Mouse (Mus musculus): ENCODE measurements around the gene Cdkn2c.

DNA sequence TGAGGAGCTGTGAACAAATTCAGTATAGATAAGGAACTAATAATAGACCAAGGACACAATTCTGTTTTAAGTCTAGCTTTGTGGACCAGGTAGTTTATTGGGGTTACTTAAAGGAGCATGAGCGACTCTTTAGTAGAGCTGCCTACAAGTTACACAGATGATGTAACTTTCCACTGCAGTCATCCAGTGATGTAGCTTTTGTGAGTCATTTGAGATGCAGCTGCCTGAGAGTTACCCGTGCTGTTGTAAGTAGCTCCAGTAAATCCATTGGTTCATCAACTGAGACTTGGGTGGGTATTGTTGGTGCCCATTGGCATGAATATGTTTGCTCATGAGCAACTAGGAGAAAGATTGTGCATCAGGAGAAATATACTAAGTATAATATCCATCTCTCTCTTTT lies 38.4 kb upstream of the Cdkn2c start:
- TF ChIP-seq CTCF (IDR thresholded peaks at IDR 0.05; ENCODE audit: insufficient read depth, low read depth, low read length) (no peak), POLR2A (IDR thresholded peaks at IDR 0.05; ENCODE audit: insufficient read depth, low read depth, low read length) (no peak)

Data from olfactory bulb, adult 2 months (tissue).